Mouse (Mus musculus) midbrain, embryonic 10.5 days (tissue): Measurements from ENCODE around the gene Atpif1. TPM values are rescaled to one million over a fixed set of nuclear protein-coding genes. Genes with fewer than 3 reads are reported as not detected.
A peak's percentile ranks its signal among the peaks of the same experiment; 100 is the strongest.
"Not testable (repeated sequence)": the region's sequence is repeated elsewhere in the genome, so short reads cannot be mapped to it uniquely, and the experiment has no call there.

Experiments used
- DNase-seq: peaks from one replicate; pipeline ENCODE4 v3.0.0-alpha.2; 2017; ENCODE audit warnings: low spot score
- H3K27ac ChIP-seq: fragments of 300-500 bp; sonication (generic); replicated peaks from 2 replicates; pipeline ENCODE4 v1.5.1; 2016; ENCODE audit warnings: mild to moderate bottlenecking
- H3K27me3 ChIP-seq: fragments of 300-500 bp; sonication (generic); 2 replicates; pipeline ENCODE4 v1.6.1; 2016; ENCODE audit warnings: low read depth, mild to moderate bottlenecking; ENCODE audit not compliant: poor library complexity, severe bottlenecking
- H3K36me3 ChIP-seq: fragments of 300-500 bp; sonication (generic); 2 replicates; pipeline ENCODE4 v1.6.1; 2016; ENCODE audit warnings: mild to moderate bottlenecking, moderate library complexity
- H3K4me1 ChIP-seq: fragments of 300-500 bp; sonication (generic); 2 replicates; pipeline ENCODE4 v1.6.1; 2016
- H3K4me3 ChIP-seq: fragments of 300-500 bp; sonication (generic); 2 replicates; pipeline ENCODE4 v1.5.1; 2016; ENCODE audit warnings: mild to moderate bottlenecking, moderate library complexity
- H3K9me3 ChIP-seq: fragments of 300-500 bp; sonication (generic); replicated peaks from 2 replicates; pipeline ENCODE4 v1.6.1; 2016; ENCODE audit warnings: mild to moderate bottlenecking
- WGBS: fragments of 180-500 bp; shearing (Covaris S2); methylation state at CpG from one replicate; pipeline ENCODE4 v1.1.7; 2016; 5-methylcytosine and 5-hydroxymethylcytosine counted together
- polyA plus RNA-seq: library from polyadenylated mRNA; unstranded; fragments of >200 nt; fragmentation: Nextera tagmentation; extraction: Ambion mirVana; gene quantifications from 2 replicates; pipeline ENCODE4 v1.2.1, GENCODE M21; 2016

Gene Atpif1
- polyA plus RNA-seq: 965 and 979 TPM in 2 replicates

DNA sequence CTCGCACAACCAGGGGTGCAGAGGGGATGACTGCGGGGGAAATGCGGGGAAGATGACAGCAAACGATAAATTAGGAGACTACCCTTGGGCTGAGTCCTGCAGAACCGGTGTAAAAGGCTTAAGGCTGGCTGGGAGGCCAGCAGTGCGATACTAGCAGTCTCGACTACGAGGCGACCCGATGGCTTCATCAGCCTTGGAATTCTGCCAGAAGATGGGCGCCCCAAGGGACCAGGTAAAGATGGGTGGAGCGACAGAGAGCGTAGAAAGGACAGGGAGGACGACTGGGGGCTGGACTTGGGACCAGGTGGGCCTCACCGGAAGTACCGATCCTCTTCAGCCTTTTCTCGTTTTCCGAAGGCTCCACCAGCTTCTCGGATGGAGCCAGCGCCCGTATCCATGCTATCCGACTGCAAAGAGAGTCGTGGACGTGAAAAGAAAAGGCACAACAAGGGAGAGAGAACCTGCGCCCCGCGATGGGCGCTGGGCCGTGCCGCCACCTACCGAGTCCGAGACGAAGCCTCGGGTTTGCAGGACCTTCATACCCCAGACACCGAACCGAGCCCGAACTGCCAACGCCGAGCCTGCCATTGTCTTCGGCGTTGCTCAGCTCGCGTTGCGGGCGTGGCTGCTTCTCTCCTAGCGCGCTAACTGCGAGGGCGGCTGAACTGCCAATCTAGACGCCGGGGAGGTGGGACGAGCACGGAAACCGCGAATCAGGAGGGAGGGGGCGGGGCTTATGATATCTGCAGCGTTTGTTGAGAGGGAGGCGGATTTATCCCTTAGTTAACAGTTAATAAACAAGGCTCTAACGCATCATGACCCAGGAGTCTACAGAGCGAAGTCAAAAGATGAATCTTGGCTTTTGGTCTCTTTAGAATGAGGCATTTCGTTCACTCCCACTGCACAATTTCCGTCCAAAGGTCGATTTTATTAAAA lies at the start of gene Atpif1:
TSS of gene Atpif1 (minus strand) at position 679 of the 936 bp plus-strand sequence.
- WGBS: under 1% methylated on average over 63 of the region's 63 CpGs
- Histone ChIP-seq H3K27me3 (no peaks in the 10 kb centered on the region), H3K36me3 (peaks cover 40% of the 10 kb centered on the region), H3K27ac (peak within 1 kb of the TSS; percentile 97), H3K4me3 (peak within 1 kb of the TSS; percentile 74), H3K4me1 (peaks cover 46% of the 10 kb centered on the region), H3K9me3 (no peaks in the 10 kb centered on the region)
- peak; percentile 93 for DNase-seq

DNA sequence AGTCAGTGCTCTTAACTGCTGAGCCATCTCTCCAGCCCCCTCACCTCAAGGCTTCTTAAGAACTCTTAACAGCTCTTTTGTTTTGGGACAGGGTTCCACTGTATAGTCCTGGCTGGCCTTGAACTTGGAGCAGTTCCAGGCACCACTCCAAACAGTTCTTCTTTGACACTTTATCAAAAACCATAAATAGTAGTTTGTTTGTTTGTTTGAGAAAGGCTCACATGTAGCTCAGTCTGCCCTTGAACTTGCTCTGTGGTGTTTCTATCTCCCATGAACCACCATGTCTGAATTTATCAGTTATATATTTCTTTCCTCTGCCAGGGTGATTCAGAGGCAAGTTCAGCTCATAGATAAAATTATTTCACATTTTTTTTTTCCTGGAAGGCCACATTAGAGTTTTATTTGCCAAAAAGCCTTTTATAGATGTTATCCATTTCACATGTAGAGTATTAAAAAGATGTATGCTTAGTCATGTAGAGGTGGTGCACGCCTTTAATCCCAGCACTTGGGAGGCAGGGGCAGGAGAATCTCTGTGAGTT lies 41.4 kb upstream of the Atpif1 start:
- no peaks in the 10 kb centered on the region for H3K9me3 ChIP-seq
- WGBS: 87% methylated on average over 1 of the region's 1 CpGs
- DNase-seq: no peak
- peaks cover 3% of the 10 kb centered on the region; the same call in 1 of the 2 replicates for H3K4me1 ChIP-seq
- no peak overlapping the region for H3K27ac ChIP-seq
- H3K36me3 ChIP-seq: no peaks in the 10 kb centered on the region
- H3K4me3 ChIP-seq: no peak overlapping the region
- no peaks in the 10 kb centered on the region for H3K27me3 ChIP-seq

DNA sequence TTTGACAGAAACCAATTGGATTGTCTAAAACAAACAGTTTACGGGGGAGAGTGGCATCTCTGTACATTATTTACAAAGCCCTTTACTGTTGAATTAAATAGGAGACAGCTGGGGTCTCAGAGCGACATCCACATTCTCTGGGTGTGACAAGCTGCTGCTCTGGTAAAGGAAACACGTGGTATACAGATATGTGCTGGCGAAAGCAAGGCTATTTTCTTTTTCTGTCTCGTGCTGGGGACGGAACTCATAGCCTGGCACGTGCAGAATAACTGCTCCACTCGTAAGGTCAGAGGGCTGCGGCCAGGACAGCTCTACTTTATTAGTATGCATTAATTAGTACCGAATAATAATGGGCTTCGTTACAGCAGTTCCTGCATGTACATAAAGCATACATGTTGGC lies 39.9 kb upstream of the Atpif1 start:
- no peaks in the 10 kb centered on the region for H3K36me3 ChIP-seq
- H3K27me3 ChIP-seq: no peaks in the 10 kb centered on the region
- H3K4me1 ChIP-seq: peaks cover 3% of the 10 kb centered on the region; the same call in 1 of the 2 replicates
- no peak overlapping the region for H3K27ac ChIP-seq
- H3K4me3 ChIP-seq: no peak overlapping the region
- DNase-seq: no peak
- H3K9me3 ChIP-seq: peaks cover 3% of the 10 kb centered on the region; the same call in 1 of the 2 replicates
- 82% methylated on average over 11 of the region's 11 CpGs for WGBS

DNA sequence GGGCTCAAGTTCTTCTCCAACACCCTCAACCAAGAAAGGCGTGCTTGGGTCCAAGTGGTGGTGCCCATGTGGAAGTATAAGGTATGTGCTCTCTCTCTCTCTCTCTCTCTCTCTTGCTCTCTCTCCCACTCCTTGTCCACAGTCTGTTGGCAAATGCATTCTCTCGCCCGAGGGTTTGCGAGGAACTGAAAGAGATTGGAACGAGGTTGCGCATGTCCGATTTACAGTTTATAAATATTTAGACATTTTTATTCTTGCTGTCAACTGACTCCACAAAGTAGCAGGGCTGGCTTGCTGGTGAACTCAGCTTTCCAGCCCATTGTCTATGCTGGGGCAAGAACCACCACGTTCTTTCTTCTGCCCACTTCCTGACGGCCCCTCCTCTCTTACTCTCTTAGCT lies 37.7 kb upstream of the Atpif1 start:
- no peak for DNase-seq
- Histone ChIP-seq H3K4me1 (peaks cover 3% of the 10 kb centered on the region; the same call in 1 of the 2 replicates), H3K36me3 (no peaks in the 10 kb centered on the region), H3K4me3 (no peak overlapping the region), H3K27ac (no peak overlapping the region), H3K9me3 (peaks cover 3% of the 10 kb centered on the region; the same call in 1 of the 2 replicates), H3K27me3 (no peaks in the 10 kb centered on the region)
- WGBS: 87% methylated on average over 9 of the region's 9 CpGs

DNA sequence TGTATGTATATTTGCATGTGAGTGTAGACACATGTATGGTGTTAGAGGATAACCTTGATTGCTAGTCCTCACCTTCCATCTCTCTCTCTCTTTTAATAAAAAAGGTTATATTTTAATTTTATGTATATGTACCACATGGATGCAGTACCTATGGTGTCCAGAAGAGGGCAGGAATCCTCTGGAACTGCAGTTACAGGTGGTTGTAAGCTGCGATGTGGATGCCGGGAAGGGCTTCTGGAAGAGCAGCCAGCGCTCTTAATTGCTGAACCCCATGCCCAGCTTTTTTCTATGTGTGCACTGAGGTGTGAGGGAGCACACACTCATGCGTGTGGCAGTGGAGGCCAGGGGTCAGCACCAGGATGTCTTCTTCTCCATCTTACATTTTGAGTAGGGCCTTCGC lies 35.7 kb upstream of the Atpif1 start:
- Histone ChIP-seq H3K4me3 (no peak overlapping the region), H3K9me3 (peaks cover 3% of the 10 kb centered on the region; the same call in 1 of the 2 replicates), H3K4me1 (peaks cover 3% of the 10 kb centered on the region; the same call in 1 of the 2 replicates), H3K27me3 (no peaks in the 10 kb centered on the region), H3K36me3 (no peaks in the 10 kb centered on the region), H3K27ac (no peak overlapping the region)
- DNase-seq: no peak
- 88% methylated on average over 5 of the region's 5 CpGs for WGBS

DNA sequence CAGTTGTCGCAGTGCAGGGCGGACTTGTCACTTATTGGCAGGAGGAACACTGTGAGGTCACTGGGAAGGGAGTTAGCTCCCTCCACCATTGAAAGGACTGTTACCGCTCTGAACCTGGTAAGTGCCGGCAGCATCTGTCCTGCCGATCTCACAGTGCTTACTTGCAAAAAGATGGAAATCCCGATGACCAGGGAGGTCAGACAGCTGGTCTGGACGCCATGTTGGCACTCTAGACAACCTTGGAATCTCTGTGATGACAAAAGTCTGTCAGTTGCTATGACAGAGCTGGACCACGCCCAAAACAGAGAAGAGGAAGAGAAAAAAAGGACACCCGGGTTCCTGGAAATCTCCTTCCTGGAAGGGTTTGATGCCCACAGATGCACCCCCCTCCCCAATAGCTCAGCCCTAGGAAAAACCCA lies 33.9 kb upstream of the Atpif1 start:
- peaks cover 3% of the 10 kb centered on the region; the same call in 1 of the 2 replicates for H3K9me3 ChIP-seq
- H3K4me1 ChIP-seq: peaks cover 7% of the 10 kb centered on the region
- DNase-seq: no peak
- no peak overlapping the region for H3K4me3 ChIP-seq
- H3K27ac ChIP-seq: no peak overlapping the region
- no peaks in the 10 kb centered on the region for H3K27me3 ChIP-seq
- WGBS: 79% methylated on average over 9 of the region's 9 CpGs
- no peaks in the 10 kb centered on the region for H3K36me3 ChIP-seq

DNA sequence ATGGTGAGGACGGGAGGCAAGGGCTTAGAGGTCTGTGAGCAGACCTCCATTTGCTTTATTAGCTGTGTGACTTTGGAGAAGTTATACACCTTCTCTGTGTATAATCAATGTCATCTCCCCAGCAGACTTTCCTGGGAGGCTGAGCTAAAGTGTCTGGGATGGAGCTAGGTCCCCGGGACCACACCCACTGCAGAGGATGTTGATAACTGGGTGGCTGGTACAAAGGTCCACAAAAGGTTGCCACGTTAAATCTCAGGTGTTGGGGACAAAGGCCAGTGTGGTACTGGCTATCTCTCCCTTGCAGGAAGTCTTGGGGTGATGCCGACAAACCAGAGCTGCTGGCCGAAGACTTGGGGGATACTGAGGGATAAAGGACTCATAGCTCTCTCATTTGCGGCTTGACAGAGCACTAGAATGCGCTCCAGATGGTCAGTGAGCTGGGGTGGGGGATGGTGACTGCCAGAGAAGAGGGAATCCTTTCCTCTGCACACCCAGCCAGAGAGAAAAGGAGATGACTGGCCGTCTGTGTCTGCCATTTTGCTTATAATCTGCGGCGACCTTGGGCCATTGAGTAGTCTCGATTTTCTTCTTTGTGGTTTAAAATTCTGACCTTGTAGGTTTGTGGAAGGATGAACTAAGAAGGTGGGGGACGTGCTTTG lies 31.8 kb upstream of the Atpif1 start:
- WGBS: 82% methylated on average over 12 of the region's 12 CpGs
- Histone ChIP-seq H3K27me3 (no peaks in the 10 kb centered on the region), H3K4me1 (peaks cover 5% of the 10 kb centered on the region; the same call in 1 of the 2 replicates), H3K36me3 (no peaks in the 10 kb centered on the region), H3K9me3 (peaks cover 3% of the 10 kb centered on the region; the same call in 1 of the 2 replicates), H3K4me3 (no peak overlapping the region), H3K27ac (no peak overlapping the region)
- DNase-seq: no peak

DNA sequence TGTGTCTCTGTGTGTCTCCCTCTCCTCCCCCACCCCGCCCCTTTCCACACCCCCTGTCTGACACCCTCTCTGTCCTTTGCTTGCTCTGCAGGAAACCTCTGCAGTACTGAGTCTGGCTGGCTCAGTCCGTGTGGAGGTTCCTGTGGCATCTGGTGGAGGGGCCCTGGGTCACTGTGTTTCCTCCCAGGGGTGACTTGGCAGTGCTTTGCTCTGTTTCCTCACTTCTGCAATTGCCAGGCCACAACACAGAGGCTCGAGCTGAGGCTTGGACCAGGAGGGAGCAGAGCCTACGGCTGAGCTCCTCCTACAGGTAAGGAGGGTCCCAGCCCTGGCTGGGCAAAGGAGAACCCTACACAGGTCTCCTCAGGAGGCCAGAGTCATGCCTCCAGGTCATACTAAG lies 30.5 kb upstream of the Atpif1 start, which contains the start of gene Ptafr:
TSS of gene Ptafr (plus strand) at position 103 of the 400 bp plus-strand sequence.
- H3K9me3 ChIP-seq: no peaks in the 10 kb centered on the region
- WGBS: 46% methylated on average over 4 of the region's 4 CpGs
- no peak within 1 kb of the TSS for H3K4me3 ChIP-seq
- no peaks in the 10 kb centered on the region for H3K36me3 ChIP-seq
- H3K4me1 ChIP-seq: peaks cover 5% of the 10 kb centered on the region; the same call in 1 of the 2 replicates
- H3K27ac ChIP-seq: peak within 1 kb of the TSS; percentile 25; the same call in 1 of the 2 replicates
- H3K27me3 ChIP-seq: no peaks in the 10 kb centered on the region
- no peak for DNase-seq

DNA sequence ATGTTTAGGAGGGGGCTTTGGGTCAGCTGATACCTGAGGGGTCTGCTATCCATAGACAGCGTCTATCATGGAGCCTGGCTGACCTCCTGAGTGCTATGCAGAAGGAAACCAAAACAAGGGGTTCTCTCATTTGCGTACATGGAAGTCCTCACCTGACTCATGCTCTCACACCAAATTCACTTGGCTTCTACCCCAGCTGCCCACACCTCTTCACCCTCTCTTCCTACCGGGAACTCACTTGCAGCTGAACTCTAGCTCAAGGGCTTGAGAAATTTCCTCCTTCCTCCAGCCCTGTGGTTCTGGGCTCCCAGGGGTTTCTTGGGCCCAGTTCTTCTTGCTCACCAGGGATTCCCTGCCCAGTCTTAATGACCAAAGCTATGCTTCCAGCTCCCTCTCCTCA lies 29.8 kb upstream of the Atpif1 start:
- no peaks in the 10 kb centered on the region for H3K36me3 ChIP-seq
- no peak overlapping the region for H3K27ac ChIP-seq
- 85% methylated on average over 3 of the region's 3 CpGs for WGBS
- no peaks in the 10 kb centered on the region for H3K27me3 ChIP-seq
- peaks cover 5% of the 10 kb centered on the region; the same call in 1 of the 2 replicates for H3K4me1 ChIP-seq
- no peak overlapping the region for H3K4me3 ChIP-seq
- DNase-seq: no peak
- no peaks in the 10 kb centered on the region for H3K9me3 ChIP-seq

DNA sequence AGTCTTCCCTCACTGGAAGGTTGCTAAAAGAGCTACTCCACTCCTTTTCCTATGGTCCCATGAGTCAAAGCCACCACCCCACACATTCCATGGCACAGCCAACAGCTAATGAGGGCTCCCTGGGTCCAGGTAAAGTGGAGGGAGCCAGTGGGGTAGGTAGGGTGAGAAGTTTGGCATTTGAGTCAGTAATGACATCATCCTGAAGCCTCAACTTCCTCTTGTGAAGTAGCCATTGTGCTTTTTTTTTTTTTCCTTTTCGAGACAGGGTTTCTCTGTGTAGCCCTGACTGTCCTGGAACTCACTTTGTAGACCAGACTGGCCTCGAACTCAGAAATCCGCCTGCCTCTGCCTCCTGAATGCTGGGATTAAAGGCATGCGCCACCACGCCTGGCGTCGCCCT lies 22.1 kb upstream of the Atpif1 start:
- not testable (repeated sequence) for H3K4me3 ChIP-seq, H3K4me1 ChIP-seq, H3K9me3 ChIP-seq, H3K27ac ChIP-seq, DNase-seq, H3K27me3 ChIP-seq
- WGBS: 95% methylated on average over 7 of the region's 7 CpGs
- peaks cover 50% of the 10 kb centered on the region for H3K36me3 ChIP-seq

DNA sequence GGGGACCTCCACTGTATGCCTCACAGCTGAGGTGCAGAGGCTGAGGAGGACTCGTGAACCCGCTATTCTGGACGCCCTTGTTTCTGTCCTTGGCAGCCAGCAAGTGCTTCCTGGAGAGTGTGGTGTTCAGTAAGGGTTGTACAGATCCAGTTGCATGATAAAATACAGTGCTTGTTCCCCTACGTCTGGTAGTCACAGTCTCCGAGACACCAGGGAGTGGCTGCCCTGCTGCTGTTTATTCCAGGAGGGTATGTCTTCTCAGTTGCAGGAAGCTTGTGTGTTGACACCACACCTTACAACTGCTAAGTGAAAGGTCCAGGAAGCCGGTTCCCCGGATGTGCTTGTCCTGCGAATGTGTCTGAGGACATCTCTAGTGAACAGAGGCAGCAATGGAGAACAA lies 21.2 kb upstream of the Atpif1 start:
- WGBS: 87% methylated on average over 8 of the region's 8 CpGs
- Histone ChIP-seq H3K9me3 (no peaks in the 10 kb centered on the region), H3K4me1 (no peaks in the 10 kb centered on the region), H3K27me3 (no peaks in the 10 kb centered on the region), H3K27ac (no peak overlapping the region), H3K4me3 (no peak overlapping the region), H3K36me3 (peaks cover 59% of the 10 kb centered on the region)
- no peak for DNase-seq

DNA sequence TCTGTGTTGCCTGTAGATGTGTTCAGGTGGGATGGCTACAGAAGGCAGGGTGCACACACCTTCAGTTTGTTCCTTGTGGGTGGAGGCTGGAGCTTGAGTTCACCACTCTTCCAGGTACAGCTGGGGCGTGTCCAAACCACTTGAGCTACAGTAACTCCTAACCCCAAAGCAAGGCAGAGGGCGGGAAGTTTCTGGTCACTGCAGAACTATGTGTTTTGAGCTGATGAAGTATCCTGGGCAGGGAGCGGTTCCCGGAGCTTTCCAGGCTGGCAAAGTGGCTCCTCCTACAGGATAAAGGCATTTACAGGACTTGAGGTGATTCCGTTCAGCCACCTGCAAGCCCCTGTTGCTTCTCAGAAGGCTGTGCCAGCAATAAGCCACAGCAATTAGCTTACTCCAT lies 20.8 kb upstream of the Atpif1 start:
- WGBS: 87% methylated on average over 5 of the region's 5 CpGs
- H3K9me3 ChIP-seq: no peaks in the 10 kb centered on the region
- H3K4me3 ChIP-seq: no peak overlapping the region
- no peak overlapping the region for H3K27ac ChIP-seq
- DNase-seq: no peak
- H3K36me3 ChIP-seq: peaks cover 63% of the 10 kb centered on the region
- no peaks in the 10 kb centered on the region for H3K27me3 ChIP-seq
- H3K4me1 ChIP-seq: no peaks in the 10 kb centered on the region
